Mouse (Mus musculus) kidney, adult 11 months (tissue): Measurements from ENCODE around the gene Olfr448.

Source experiments
- DNase-seq: peaks from one replicate; pipeline ENCODE4 v3.0.0; 2022

Gene Olfr448

DNA sequence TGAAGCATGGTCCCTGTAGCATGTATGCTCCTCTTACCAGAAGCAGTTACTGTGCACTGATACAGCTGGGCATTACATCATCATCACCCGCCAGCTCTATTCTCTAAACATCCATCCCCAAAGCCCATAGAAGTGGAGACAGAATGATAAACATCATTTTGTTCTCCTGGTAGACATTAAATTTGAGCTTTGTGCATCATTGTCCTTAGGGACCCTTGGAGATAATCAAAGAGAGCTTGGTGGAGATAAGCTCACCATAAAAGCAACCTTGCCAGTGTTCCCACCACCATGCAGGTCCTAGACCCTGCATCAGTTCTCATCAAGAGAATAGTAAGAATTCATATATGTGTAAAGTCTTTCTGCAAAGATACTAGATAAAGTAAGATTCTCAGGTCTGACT is at the start of gene Olfr448:
Gene Olfr448, plus strand, starts transcription at position 301 of the 400 bp plus-strand sequence.
- DNase-seq, result no peak

DNA sequence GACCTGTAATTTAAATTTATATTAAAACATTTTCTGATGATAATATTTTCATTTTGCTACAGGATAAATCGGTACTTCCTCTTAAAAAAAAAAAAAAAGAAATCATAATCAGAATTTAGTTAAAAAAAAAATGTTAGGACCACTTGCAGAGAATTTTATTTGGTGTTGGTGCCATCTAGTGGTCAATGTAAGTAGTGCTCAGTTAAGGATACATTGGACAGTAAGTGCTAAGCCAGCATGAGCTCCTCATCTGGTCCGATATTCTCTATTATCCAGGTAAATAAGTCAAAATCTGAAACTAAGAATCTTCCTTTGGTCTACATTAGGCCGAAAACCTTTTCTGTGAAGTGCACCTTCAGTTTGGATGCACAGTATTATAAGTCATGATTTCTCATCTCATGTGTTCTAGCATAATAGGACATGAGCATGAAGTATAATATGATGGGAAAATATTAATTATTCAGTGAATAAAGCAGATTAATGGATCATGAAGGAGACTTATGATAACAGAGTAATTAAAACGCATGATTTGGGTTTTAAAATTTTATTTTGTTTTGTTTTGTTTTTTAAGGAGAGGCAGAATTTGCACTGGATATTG is 29.9 kb upstream of the Olfr448 start:
- no peak for DNase-seq

GRCm38 (mm10) chr6:42869695-42870094 is 20.5 kb upstream of the Olfr448 start:
- no peak for DNase-seq

GRCm38 (mm10) chr6:42876323-42876722 is 13.9 kb upstream of the Olfr448 start:
- DNase-seq, result no peak

DNA sequence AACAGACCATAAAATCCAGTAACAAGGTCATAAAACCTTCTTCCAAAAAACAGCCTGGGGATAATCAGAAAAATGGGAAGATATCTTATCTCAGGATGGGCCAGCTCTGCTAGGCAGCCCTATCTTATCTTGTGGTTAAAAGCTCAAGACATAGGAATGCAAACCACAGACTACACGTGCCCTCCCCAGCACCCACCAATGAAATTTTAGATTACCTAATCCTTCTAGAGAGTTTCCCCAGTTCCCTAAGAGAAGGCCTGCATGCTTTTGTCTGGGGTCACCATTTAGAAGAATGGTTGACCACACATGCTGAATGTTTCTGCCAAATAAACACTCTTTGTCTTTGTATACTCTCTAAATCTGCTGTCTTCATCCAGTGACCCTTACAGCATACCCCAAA is 10.1 kb downstream of the Olfr448 start:
- DNase-seq, result no peak

DNA sequence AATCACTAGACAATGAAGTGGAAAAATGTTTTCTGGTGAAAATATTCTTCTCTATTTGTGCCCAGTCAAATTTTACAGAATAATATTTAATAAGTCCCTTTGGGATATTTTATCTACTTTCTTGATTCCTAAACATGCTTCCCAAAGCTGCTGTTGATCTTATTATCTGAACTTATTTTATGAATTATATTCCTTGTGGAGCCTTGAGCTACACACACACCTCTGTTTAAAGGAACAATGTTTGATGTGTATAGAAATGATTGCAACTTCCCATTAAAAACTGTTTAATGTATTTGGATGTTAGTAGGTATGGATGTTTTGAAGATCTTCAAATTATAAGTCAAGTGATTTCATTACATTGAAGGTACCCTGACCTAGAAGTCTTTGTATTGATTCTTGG is 18.3 kb downstream of the Olfr448 start, which contains the start of gene Olfr447:
Gene Olfr447, plus strand, starts transcription at position 301 of the 400 bp plus-strand sequence.
- no peak for DNase-seq

DNA sequence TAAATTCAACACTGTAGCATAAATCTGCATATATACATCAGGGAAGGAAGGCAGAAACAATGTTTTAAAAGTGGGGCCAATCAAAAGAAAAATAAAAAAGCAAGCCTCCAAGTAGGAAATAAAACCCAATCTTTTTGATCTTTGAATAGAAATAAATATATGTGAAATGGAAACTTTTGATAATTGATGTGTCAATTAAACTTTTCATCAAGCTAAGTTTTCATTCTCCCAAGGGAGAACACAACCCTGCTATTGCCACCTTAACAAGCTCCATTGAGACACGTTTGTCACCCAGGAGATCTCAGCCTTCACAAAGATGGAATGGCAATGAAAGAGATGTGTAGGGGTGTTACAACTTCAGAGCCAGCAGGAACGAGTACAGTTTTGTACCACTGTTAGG is 30.8 kb downstream of the Olfr448 start, which contains the start of gene Olfr446:
Gene Olfr446, plus strand, starts transcription at position 301 of the 400 bp plus-strand sequence.
- no peak for DNase-seq
